Mouse (Mus musculus) heart, adult 11 months (tissue): ENCODE results near the gene Hand1.
"Not testable (repeated sequence)": the region's sequence is repeated elsewhere in the genome, so short reads cannot be mapped to it uniquely, and the experiment has no call there.

Source experiments
- DNase-seq: peaks from one replicate; pipeline ENCODE4 v3.0.0; 2022

Gene Hand1

GRCm38 (mm10) chr11:57832552-57833201, at the start of gene Hand1:
TSS of gene Hand1 (minus strand) at chr11:57832818.
- no peak for DNase-seq

GRCm38 (mm10) chr11:57876157-57876556, 43.5 kb upstream of the Hand1 start:
- no peak for DNase-seq

- DNase-seq, result no peak
Measured at GRCm38 (mm10) chr11:57873014-57873413, 40.4 kb upstream of the Hand1 start.

GRCm38 (mm10) chr11:57868753-57869460, 36.3 kb upstream of the Hand1 start:
- DNase-seq, result no peak

- no peak for DNase-seq
Measured at GRCm38 (mm10) chr11:57866466-57866865, 33.8 kb upstream of the Hand1 start.

- no peak for DNase-seq
Measured at GRCm38 (mm10) chr11:57864577-57864976, 32.0 kb upstream of the Hand1 start.

- no peak for DNase-seq
Measured at GRCm38 (mm10) chr11:57862088-57862487, 29.5 kb upstream of the Hand1 start.

- DNase-seq, result no peak
Measured at GRCm38 (mm10) chr11:57857709-57858108, 25.1 kb upstream of the Hand1 start.

GRCm38 (mm10) chr11:57853571-57853970, 21.0 kb upstream of the Hand1 start:
- DNase-seq, result no peak

GRCm38 (mm10) chr11:57850931-57851330, 18.3 kb upstream of the Hand1 start:
- no peak for DNase-seq

- no peak for DNase-seq
Measured at GRCm38 (mm10) chr11:57850298-57850697, 17.7 kb upstream of the Hand1 start.

- no peak for DNase-seq
Measured at GRCm38 (mm10) chr11:57847396-57847795, 14.8 kb upstream of the Hand1 start.

GRCm38 (mm10) chr11:57846421-57847363, 14.1 kb upstream of the Hand1 start:
- not testable (repeated sequence) for DNase-seq

- no peak for DNase-seq
Measured at GRCm38 (mm10) chr11:57841391-57841790, 8.8 kb upstream of the Hand1 start.

- DNase-seq, result no peak
Measured at GRCm38 (mm10) chr11:57840986-57841385, 8.4 kb upstream of the Hand1 start.

- no peak for DNase-seq
Measured at GRCm38 (mm10) chr11:57837861-57838680, 5.5 kb upstream of the Hand1 start.

GRCm38 (mm10) chr11:57836872-57837680, 4.5 kb upstream of the Hand1 start:
- DNase-seq, result no peak

GRCm38 (mm10) chr11:57836401-57836800, 3.8 kb upstream of the Hand1 start:
- no peak for DNase-seq

- DNase-seq, result no peak
Measured at GRCm38 (mm10) chr11:57835931-57836330, 3.3 kb upstream of the Hand1 start.

- no peak for DNase-seq
Measured at GRCm38 (mm10) chr11:57835331-57835730, 2.7 kb upstream of the Hand1 start.

GRCm38 (mm10) chr11:57834031-57834430, 1.4 kb upstream of the Hand1 start:
- no peak for DNase-seq
